Mouse (Mus musculus) stomach, postnatal 0 days (tissue): Measurements from ENCODE around the gene Idnk.
"Not testable (repeated sequence)": the region's sequence is repeated elsewhere in the genome, so short reads cannot be mapped to it uniquely, and the experiment has no call there.

Source experiments
- CTCF ChIP-seq: IDR thresholded peaks from 2 replicates; pipeline ENCODE4 v1.5.1; 2016; ENCODE audit warnings: antibody characterized with exemption, low read depth, mild to moderate bottlenecking, moderate library complexity
- EP300 ChIP-seq: optimal IDR thresholded peaks from 2 replicates; pipeline ENCODE3; 2016; ENCODE audit warnings: antibody characterized with exemption

GRCm38 (mm10) chr13:58146603-58147002, 10.8 kb upstream of the Idnk start:
- TF ChIP-seq CTCF, EP300: not testable (repeated sequence)
